Mouse (Mus musculus) MEL (cell line): ENCODE data around the gene Rerg.

Source experiments
- CTCF ChIP-seq, 3 experiments: IDR thresholded peaks in 2 of 3; conservative IDR thresholded peaks in 1 of 3; 2 replicates each; pipeline ENCODE4 v1.5.1; 2011 to 2012; ENCODE audit warnings: low read length in 3 of 3, low read depth in 2 of 3, mild to moderate bottlenecking in 2 of 3, improper control_type of control experiment in 1 of 3, inconsistent platforms in 1 of 3, mixed read lengths in 1 of 3, moderate library complexity in 1 of 3; ENCODE audit not compliant: control insufficient read depth in 1 of 3, insufficient read depth in 1 of 3, poor library complexity in 1 of 3, severe bottlenecking in 1 of 3
- GATA1 ChIP-seq: IDR thresholded peaks from 2 replicates; pipeline ENCODE4 v1.6.1; 2011; ENCODE audit warnings: low read depth, low read length, improper control_type of control experiment
- HCFC1 ChIP-seq: IDR thresholded peaks from 2 replicates; pipeline ENCODE4 v1.6.1; 2012; ENCODE audit warnings: low read depth, mild to moderate bottlenecking, inconsistent platforms, low read length, improper control_type of control experiment, moderate library complexity
- JUND ChIP-seq: IDR thresholded peaks from 2 replicates; pipeline ENCODE4 v1.6.1; 2011; ENCODE audit warnings: low read depth, mild to moderate bottlenecking, improper control_type of control experiment, low read length
- POLR2A ChIP-seq, 2 experiments: IDR thresholded peaks; 2 replicates each; pipeline ENCODE4 v1.6.1; 2011 to 2012; ENCODE audit warnings: low read length in 2 of 2, mild to moderate bottlenecking in 2 of 2, control low read depth in 1 of 2, improper control_type of control experiment in 1 of 2, low read depth in 1 of 2, moderate library complexity in 1 of 2; ENCODE audit not compliant: control insufficient read depth in 1 of 2, insufficient read depth in 1 of 2, poor library complexity in 1 of 2
- RAD21 ChIP-seq: IDR thresholded peaks from 2 replicates; pipeline ENCODE4 v1.6.1; 2011; ENCODE audit warnings: mild to moderate bottlenecking, low read depth, low read length, improper control_type of control experiment
- ZC3H11A ChIP-seq: IDR thresholded peaks from 2 replicates; pipeline ENCODE4 v1.6.1; 2012; ENCODE audit warnings: low read depth, mild to moderate bottlenecking, inconsistent platforms, low read length, improper control_type of control experiment
- ZKSCAN1 ChIP-seq: IDR thresholded peaks from 2 replicates; pipeline ENCODE4 v1.6.1; 2012; ENCODE audit warnings: low read depth, mild to moderate bottlenecking, inconsistent platforms, low read length, improper control_type of control experiment, moderate library complexity

DNA sequence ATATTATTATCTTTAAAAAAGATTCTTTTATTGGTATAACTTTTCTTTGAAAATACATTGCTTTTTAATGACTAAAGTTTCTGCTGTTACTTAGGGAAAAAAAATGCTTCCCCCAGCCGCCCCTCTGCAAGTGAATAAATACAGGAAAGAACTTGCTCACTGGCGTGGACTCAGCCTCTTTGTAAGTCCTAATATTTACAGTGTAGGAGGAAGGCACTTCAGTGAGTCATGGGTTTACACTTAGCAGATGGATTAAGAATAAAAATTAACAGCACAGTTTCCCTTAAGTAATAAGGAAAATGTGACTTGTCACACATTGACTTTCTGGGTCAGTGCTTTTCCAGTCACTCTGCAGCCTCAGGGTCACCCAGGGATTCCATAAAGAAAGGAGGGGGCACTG lies 70.0 kb downstream of the Rerg start:
- TF ChIP-seq CTCF (IDR thresholded peaks at IDR 0.05 in 2 of 3, conservative IDR thresholded peaks at IDR 0.05 in 1 of 3; ENCODE audit: control insufficient read depth in 1 of 3, insufficient read depth in 1 of 3, low read depth in 2 of 3, low read length in 3 of 3, poor library complexity in 1 of 3, severe bottlenecking in 1 of 3) (no peak), POLR2A (IDR thresholded peaks at IDR 0.05; ENCODE audit: control insufficient read depth in 1 of 2, insufficient read depth in 1 of 2, low read depth in 1 of 2, low read length in 2 of 2, poor library complexity in 1 of 2) (no peak), HCFC1 (no peak), ZC3H11A (no peak), RAD21 (no peak), ZKSCAN1 (no peak), GATA1 (no peak), JUND (no peak)
